Mouse (Mus musculus): ENCODE data around the gene Fam83g. TPM values are rescaled to one million over a fixed set of nuclear protein-coding genes. Genes with fewer than 3 reads are reported as not detected.

Fam83g gene
- polyA plus RNA-seq, 1 experiment: not detected

DNA sequence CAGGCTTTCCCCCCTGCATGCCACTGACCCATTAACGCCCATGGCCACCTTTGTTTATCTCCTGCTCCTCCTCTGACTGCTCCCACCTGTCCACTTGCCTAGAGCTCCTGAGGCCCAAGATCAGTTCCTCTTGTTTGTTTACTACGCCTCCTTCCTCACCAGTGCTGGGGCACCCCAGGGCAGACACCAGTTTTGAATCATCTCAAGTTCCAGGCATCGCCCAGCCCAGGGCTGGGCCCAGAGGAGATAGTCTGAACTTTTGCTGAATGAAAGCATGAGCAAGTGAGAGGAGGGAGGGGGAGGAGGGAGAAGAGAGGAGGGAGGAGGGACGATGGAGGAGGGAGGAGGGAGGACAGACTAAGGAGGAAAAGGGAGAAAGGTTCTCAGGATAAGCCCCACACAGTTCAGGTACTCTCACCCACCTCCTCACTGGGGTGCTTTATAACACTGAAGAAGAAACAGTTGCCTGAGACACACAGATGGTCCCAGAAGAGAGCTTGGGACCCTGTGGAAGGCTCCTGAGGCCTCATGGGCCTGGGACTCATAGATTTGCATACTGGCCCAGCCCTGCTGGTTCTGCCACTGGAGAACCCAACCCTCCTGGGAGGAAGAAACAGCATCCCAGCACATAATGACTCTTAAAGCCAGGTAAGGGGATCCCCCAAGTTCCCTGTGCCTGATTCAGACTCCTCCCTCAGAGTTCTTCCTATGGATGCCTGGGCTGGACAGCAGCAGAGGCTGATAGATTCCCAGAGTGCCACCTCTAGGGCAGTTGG, 4.6 kb upstream of the Fam83g start:
- H3ac ChIP-seq (ENCODE audit: control insufficient read depth, insufficient read length, low read depth): no peak overlapping the region
- TF ChIP-seq MYOD1 (IDR thresholded peaks at IDR 0.05; ENCODE audit: control insufficient read depth, insufficient read length, low read depth) (no peak), MYOG (IDR thresholded peaks at IDR 0.05; ENCODE audit: control insufficient read depth, extremely low read depth, insufficient read length) (no peak), CTCF (IDR thresholded peaks at IDR 0.05; ENCODE audit: control insufficient read depth, insufficient read depth, insufficient read length) (no peak), USF1 (IDR thresholded peaks at IDR 0.05; ENCODE audit: low read depth) (no peak), CEBPB (IDR thresholded peaks at IDR 0.05; ENCODE audit: low read depth) (no peak), MAX (IDR thresholded peaks at IDR 0.05) (no peak), FOSL1 (IDR thresholded peaks at IDR 0.05; ENCODE audit: insufficient read depth, low read length, poor library complexity, severe bottlenecking) (no peak)

DNA sequence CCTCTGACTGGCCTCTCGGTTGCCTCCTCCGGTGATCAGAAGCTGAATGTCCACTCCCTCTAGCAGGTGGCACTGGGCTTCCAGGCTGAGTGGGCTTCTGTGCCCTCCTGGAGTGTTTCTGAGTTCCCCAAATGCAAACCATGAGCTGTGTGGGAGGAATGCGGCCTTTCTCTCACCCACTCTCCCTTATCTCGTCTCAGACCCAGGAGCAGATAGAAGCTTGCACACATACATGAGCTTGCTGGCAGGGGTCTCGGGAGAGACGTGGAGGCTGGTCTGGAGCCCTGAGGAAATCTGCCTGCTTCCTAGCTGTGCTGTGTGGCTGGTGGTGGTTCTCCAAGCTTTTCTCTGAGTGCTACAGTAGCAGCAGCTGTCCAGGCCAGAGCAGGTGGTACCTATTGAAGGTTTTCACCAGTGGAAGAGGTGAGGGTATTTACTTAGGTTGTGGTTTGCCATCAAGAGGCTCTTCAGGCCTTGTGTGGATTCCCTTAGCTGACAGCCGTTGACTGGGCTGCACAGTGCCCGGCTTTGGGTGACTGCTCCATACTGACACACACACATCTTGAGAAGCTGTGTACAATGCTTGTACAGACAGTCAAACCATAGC, 1.3 kb downstream of the Fam83g start:
- Histone ChIP-seq H3K27me3 (ENCODE audit: control insufficient read depth, insufficient read depth, insufficient read length) (no peaks in the 10 kb centered on the region), H3K4me3 (ENCODE audit: insufficient read depth, poor library complexity, severe bottlenecking) (no peak overlapping the region)
- no peak for TF ChIP-seq MYOG (IDR thresholded peaks at IDR 0.05; ENCODE audit: control insufficient read depth, extremely low read depth, insufficient read length)
- TF ChIP-seq CEBPB (IDR thresholded peaks at IDR 0.05; ENCODE audit: low read depth): no peak
- no peak for TF ChIP-seq CTCF (IDR thresholded peaks at IDR 0.05; ENCODE audit: control insufficient read depth, insufficient read depth, insufficient read length)
- TF ChIP-seq MYOD1 (IDR thresholded peaks at IDR 0.05; ENCODE audit: control insufficient read depth, insufficient read length, low read depth): no peak
- no peak for TF ChIP-seq MAX (IDR thresholded peaks at IDR 0.05)
- no peak for TF ChIP-seq USF1 (IDR thresholded peaks at IDR 0.05; ENCODE audit: low read depth)
- no peak for TF ChIP-seq FOSL1 (IDR thresholded peaks at IDR 0.05; ENCODE audit: insufficient read depth, low read length, poor library complexity, severe bottlenecking)

More for the DNA sequence above, 4.6 kb upstream of the Fam83g start:
- H3K36me3 ChIP-seq (ENCODE audit: control insufficient read depth, insufficient read depth): no peaks in the 10 kb centered on the region
- H3K79me3 ChIP-seq (ENCODE audit: low read depth): no peaks in the 10 kb centered on the region
- H3K4me3 ChIP-seq (ENCODE audit: insufficient read depth, poor library complexity, severe bottlenecking): no peak overlapping the region
- H3K79me2 ChIP-seq (ENCODE audit: control insufficient read depth, insufficient read depth): no peaks in the 10 kb centered on the region
- no peaks in the 10 kb centered on the region for H3K27me3 ChIP-seq (ENCODE audit: control insufficient read depth, insufficient read depth, insufficient read length)

DNA sequence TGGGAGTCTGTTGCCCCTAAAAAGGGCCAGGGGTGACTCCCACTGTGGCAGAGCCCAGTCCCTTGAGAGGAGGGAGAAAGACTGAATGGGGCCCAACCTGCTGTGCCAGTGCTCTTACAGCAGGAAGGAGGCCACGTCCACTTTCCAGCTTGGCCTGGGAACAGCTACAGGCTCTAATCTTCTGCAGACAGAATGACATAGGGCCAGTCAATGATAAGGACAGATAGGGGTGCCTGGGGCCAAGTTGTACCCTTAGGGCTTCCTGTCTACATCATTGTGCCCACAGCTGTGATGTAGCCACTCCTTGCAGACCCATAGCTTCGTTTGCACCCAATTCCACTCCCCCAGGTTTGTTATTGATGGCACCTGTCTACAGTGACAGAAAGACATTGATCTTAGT, 2.2 kb downstream of the Fam83g start:
- TF ChIP-seq CEBPB (IDR thresholded peaks at IDR 0.05; ENCODE audit: low read depth) (no peak), MAX (IDR thresholded peaks at IDR 0.05) (no peak), CTCF (IDR thresholded peaks at IDR 0.05; ENCODE audit: control insufficient read depth, insufficient read depth, insufficient read length) (no peak), MYOG (IDR thresholded peaks at IDR 0.05; ENCODE audit: control insufficient read depth, extremely low read depth, insufficient read length) (no peak), MYOD1 (IDR thresholded peaks at IDR 0.05; ENCODE audit: control insufficient read depth, insufficient read length, low read depth) (no peak), USF1 (IDR thresholded peaks at IDR 0.05; ENCODE audit: low read depth) (no peak), FOSL1 (IDR thresholded peaks at IDR 0.05; ENCODE audit: insufficient read depth, low read length, poor library complexity, severe bottlenecking) (no peak)
- Histone ChIP-seq H3ac (ENCODE audit: control insufficient read depth, insufficient read length, low read depth) (no peak overlapping the region), H3K79me2 (ENCODE audit: control insufficient read depth, insufficient read depth) (no peaks in the 10 kb centered on the region), H3K4me3 (ENCODE audit: insufficient read depth, poor library complexity, severe bottlenecking) (no peak overlapping the region), H3K79me3 (ENCODE audit: low read depth) (no peaks in the 10 kb centered on the region), H3K36me3 (ENCODE audit: control insufficient read depth, insufficient read depth) (no peaks in the 10 kb centered on the region), H3K27me3 (ENCODE audit: control insufficient read depth, insufficient read depth, insufficient read length) (no peaks in the 10 kb centered on the region)

More for the DNA sequence above, 1.3 kb downstream of the Fam83g start:
- Histone ChIP-seq H3ac (ENCODE audit: control insufficient read depth, insufficient read length, low read depth) (no peak overlapping the region), H3K79me2 (ENCODE audit: control insufficient read depth, insufficient read depth) (no peaks in the 10 kb centered on the region), H3K36me3 (ENCODE audit: control insufficient read depth, insufficient read depth) (no peaks in the 10 kb centered on the region), H3K79me3 (ENCODE audit: low read depth) (no peaks in the 10 kb centered on the region)

DNA sequence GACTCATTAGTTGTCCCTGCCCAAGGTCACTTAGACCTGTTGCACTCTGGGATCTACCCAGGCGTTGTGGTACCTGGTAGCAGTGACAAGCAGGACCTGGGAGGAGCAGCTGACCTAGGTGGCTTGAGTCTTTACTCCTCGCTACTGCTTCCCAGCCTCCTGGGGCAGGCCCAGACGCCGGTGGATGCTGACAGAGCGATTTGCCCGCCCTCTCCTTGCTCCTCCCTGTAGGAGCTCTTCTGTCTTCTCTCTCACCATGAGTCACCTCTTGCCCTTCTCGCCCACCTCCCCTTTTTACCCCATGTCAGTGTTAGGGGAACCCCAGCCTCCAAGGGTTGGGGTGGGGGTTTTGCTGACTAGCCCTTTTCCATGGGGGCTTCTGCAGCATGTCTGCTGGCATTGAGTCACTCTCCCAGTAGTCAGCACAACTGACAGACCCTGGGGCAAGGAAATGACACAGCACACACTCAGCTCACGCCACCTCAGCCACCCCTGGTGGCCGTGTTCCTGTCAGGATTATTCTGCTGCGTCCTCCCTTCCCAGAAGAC, 3.1 kb downstream of the Fam83g start:
- H3K36me3 ChIP-seq (ENCODE audit: control insufficient read depth, insufficient read depth): no peaks in the 10 kb centered on the region
- H3ac ChIP-seq (ENCODE audit: control insufficient read depth, insufficient read length, low read depth): no peak overlapping the region
- H3K27me3 ChIP-seq (ENCODE audit: control insufficient read depth, insufficient read depth, insufficient read length): no peaks in the 10 kb centered on the region
- TF ChIP-seq USF1 (IDR thresholded peaks at IDR 0.05; ENCODE audit: low read depth): no peak
- no peak for TF ChIP-seq CTCF (IDR thresholded peaks at IDR 0.05; ENCODE audit: control insufficient read depth, insufficient read depth, insufficient read length)
- TF ChIP-seq MAX (IDR thresholded peaks at IDR 0.05): no peak
- TF ChIP-seq FOSL1 (IDR thresholded peaks at IDR 0.05; ENCODE audit: insufficient read depth, low read length, poor library complexity, severe bottlenecking): no peak
- no peak for TF ChIP-seq MYOD1 (IDR thresholded peaks at IDR 0.05; ENCODE audit: control insufficient read depth, insufficient read length, low read depth)
- no peak for TF ChIP-seq CEBPB (IDR thresholded peaks at IDR 0.05; ENCODE audit: low read depth)
- no peak for TF ChIP-seq MYOG (IDR thresholded peaks at IDR 0.05; ENCODE audit: control insufficient read depth, extremely low read depth, insufficient read length)
- H3K79me2 ChIP-seq (ENCODE audit: control insufficient read depth, insufficient read depth): no peaks in the 10 kb centered on the region
- no peaks in the 10 kb centered on the region for H3K79me3 ChIP-seq (ENCODE audit: low read depth)
- H3K4me3 ChIP-seq (ENCODE audit: insufficient read depth, poor library complexity, severe bottlenecking): no peak overlapping the region

DNA sequence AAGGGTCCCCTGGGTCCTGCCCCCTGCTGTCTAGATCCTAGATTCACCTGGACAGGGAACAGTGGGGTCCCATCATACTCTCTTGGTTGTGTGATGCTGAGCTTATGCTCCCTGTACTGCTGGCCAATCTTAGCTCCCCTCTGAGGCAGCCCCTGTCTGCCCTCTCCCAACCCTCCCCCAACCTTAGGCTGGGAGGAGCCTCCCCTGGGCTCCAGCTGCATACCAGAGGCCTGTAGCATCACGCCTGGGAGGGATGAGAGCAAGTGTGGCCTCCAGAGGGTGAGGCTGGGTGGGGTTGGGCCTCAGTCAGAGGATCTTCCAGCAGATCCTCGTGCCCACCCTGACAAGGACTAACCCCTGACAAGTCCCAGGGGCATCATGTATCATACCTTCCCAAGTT, 3.7 kb downstream of the Fam83g start:
- no peaks in the 10 kb centered on the region for H3K79me2 ChIP-seq (ENCODE audit: control insufficient read depth, insufficient read depth)
- H3ac ChIP-seq (ENCODE audit: control insufficient read depth, insufficient read length, low read depth): no peak overlapping the region
- no peaks in the 10 kb centered on the region for H3K79me3 ChIP-seq (ENCODE audit: low read depth)
- no peaks in the 10 kb centered on the region for H3K36me3 ChIP-seq (ENCODE audit: control insufficient read depth, insufficient read depth)
- TF ChIP-seq MYOD1 (IDR thresholded peaks at IDR 0.05; ENCODE audit: control insufficient read depth, insufficient read length, low read depth): no peak
- TF ChIP-seq CTCF (IDR thresholded peaks at IDR 0.05; ENCODE audit: control insufficient read depth, insufficient read depth, insufficient read length): no peak
- TF ChIP-seq MAX (IDR thresholded peaks at IDR 0.05): no peak
- TF ChIP-seq CEBPB (IDR thresholded peaks at IDR 0.05; ENCODE audit: low read depth): no peak
- TF ChIP-seq USF1 (IDR thresholded peaks at IDR 0.05; ENCODE audit: low read depth): no peak
- no peak for TF ChIP-seq FOSL1 (IDR thresholded peaks at IDR 0.05; ENCODE audit: insufficient read depth, low read length, poor library complexity, severe bottlenecking)
- H3K4me3 ChIP-seq (ENCODE audit: insufficient read depth, poor library complexity, severe bottlenecking): no peak overlapping the region
- no peaks in the 10 kb centered on the region for H3K27me3 ChIP-seq (ENCODE audit: control insufficient read depth, insufficient read depth, insufficient read length)

Measured in C2C12 (cell line).